Mouse (Mus musculus) induced T-regulatory cell, adult 2 months (primary cell): ENCODE data around the gene Pxn.
A peak's percentile ranks its signal among the peaks of the same experiment; 100 is the strongest.

Experiments used
- DNase-seq: peaks from one replicate; pipeline ENCODE4 v3.0.0-alpha.2; 2012; ENCODE audit warnings: low read depth

Gene Pxn

GRCm38 (mm10) chr5:115528128-115528527, 21.7 kb downstream of the Pxn start:
- no peak for DNase-seq

- no peak for DNase-seq
Observed at GRCm38 (mm10) chr5:115529364-115529741, 22.9 kb downstream of the Pxn start.

GRCm38 (mm10) chr5:115529742-115530446, 23.4 kb downstream of the Pxn start:
- DNase-seq: no peak

GRCm38 (mm10) chr5:115530447-115530809, 24.0 kb downstream of the Pxn start:
- DNase-seq: peak; percentile 47

GRCm38 (mm10) chr5:115531671-115532270, 25.3 kb downstream of the Pxn start:
- no peak for DNase-seq

GRCm38 (mm10) chr5:115534290-115534731, 27.8 kb downstream of the Pxn start:
- DNase-seq: peak; percentile 63

GRCm38 (mm10) chr5:115534856-115535255, 28.4 kb downstream of the Pxn start:
- DNase-seq: peak; percentile 72

DNA sequence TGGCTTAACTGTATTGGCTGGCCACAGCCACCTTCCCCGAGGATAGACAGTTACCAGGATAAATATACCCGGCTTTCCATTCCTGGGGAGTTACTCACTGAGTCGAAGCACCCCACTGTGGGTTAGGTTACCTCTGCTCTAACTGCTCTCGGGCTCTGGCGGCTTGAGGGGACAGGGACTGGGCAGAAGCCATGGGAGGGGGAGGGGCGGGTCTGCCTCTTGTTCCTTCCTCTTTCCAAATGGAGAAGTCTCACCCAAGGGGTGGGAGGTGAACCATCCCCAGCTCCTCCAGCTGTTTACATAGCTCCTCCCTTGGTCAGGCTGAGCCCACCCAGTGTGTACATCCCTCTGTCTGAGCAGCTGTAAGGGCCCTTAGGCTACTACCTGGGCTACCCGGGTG, 29.2 kb downstream of the Pxn start:
- no peak for DNase-seq

- no peak for DNase-seq
Observed at GRCm38 (mm10) chr5:115538017-115538692, 31.7 kb downstream of the Pxn start.

- peak; percentile 95 for DNase-seq
Observed at GRCm38 (mm10) chr5:115538693-115539043, 32.2 kb downstream of the Pxn start.

DNA sequence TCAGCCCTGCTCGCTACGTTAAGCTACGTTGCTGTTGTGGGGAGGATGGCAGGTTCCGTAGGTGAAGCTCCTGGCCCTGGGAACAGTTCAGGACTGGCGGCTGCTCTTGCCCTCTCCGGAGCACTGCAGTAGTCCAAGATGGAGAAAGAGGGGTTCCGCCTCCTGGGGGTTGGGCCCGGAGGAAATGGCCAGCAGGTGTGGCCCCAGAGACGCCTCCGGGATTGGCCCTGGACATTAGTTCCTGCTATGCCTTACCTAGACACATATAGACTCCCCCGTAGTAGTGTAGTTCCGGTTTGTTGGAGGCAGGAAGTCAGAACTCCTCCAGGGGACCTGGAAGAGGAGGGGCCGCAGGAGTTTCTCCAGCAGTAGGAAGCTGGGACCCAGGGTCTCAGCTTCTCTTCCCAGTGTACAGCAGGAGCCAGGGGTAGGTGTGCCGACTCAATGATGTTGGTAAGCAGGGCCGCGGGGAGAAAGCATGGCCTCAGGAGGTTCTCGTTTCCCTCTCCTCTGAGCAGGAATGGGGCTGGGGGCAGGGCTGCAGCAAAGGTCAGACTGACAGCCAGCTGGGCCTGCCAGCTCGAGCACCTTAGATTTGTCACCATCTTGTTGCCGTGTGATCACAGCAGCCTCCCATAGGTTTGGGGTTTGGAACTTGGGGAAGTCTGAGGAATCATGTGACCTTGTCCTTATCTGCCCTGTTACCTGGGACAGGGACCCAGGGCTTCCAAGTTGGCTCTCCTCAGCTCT, 36.3 kb downstream of the Pxn start:
- DNase-seq: peak; percentile 72

DNA sequence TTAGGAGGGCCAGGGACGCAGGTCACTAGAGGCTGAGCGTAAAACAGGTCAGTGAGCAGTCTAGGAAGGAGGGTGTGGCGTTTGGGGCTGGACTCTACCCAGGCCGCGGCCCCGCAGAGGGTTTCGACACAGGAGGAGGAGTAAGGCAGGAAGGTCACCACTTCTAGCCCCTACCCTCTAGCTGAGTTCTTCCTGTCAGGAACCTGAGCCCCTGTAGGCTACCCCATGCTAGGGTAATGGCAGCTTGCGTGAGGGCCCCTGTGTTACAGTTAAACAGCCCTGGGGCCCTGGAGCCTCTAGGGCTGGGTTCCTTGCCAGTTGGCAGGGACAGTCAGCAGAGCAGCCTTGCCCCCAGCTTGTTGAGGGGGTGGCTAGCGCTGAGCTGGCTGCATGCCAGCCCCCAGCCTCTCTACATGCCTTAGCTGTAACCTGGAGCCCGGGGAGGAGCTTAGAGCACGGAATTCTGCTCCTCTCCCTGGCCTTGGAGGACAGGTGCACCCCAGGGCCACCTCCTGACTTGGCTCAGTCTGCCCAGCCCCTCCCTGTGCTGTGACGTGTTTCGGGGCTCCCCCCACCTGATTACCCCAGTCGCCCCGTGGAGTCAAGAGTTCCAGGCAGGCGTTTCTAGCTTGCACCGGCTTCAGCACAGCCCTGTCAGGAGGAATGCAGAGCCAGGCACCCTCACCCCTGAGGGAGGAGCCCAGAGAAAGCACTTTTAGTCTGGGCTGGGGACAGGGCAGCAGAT, 37.2 kb downstream of the Pxn start:
- no peak for DNase-seq

DNA sequence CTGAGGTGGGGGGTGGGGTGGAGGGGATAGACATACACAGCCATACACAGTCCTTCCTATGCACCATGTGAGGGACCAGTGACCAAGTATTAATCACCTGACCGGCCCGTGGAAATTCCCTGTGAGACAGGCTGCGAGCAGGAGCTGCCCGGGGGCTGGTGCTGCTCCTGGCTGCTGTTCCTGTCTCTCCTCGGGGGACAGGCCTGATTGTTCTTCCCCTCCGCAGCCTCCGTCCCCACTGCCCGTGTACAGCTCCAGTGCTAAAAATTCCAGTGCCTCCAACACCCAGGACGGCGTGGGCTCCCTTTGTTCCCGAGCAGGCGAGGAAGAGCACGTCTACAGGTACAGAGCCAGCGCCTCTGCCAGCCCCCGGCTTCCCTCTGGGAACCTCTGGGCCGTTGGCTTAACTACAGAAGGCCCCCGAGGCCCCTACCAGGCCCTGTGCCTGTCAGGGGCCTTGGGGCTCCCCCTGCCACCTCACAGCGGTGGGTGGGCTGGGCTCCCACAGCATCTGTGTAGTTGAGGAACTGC, 38.2 kb downstream of the Pxn start:
- no peak for DNase-seq

GRCm38 (mm10) chr5:115545636-115546035, 39.2 kb downstream of the Pxn start:
- no peak for DNase-seq

DNA sequence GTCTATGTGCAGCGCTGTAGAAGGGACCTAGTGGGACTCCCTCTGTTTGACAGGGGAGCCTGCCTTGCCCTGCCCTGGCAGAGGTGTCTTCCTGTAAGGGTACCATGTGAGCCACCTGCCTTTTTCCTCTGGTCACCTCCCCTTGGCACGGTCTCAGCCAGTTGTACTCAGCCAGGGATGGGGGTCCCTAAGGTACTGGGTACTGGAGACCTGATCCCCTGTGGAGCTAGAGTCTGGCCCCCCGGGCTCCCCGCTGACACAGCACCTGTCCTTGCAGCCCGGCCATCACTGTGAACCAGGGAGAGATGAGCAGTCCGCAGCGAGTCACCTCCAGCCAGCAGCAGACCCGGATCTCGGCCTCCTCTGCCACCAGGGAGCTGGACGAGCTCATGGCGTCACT, 40.1 kb downstream of the Pxn start:
- no peak for DNase-seq

GRCm38 (mm10) chr5:115547014-115547413, 40.5 kb downstream of the Pxn start:
- no peak for DNase-seq

GRCm38 (mm10) chr5:115547421-115547820, 40.9 kb downstream of the Pxn start:
- DNase-seq: no peak

DNA sequence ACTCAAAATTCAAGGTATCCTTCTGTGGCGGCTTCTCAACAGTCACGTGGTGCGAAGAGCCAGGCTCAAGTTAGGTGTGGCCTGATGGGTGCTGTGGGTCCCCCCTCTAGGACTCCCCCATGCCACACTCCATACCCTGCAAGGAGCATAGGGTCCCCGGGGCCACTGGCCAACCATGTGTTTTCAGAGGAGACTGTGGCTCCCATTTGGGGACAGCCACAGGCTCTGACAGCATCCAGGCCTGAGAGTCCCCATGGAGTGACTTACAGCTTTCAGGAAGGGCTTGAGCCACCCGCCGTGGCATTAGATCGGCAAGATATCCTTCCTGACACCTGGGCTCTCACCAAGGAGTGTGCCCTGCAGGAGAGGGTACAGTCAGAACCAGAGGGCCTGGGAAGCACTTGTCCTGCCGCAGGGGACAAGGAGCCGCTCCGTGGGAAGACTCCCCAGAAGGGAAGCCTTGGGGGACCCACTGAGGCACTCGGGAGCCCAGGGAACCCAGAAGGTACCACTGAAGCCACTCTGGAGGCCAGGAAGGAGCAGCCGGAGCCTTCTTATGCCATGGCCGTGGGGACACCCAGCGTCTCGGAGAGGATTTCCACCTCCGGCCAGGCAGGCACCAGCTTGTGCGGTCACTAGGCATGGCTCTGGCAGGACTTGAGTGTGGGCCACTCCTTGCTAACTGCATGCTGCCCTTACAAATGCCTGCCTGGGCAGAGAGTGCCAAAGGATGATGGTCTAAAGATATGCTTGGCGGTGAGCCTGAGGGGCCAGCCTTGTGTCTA, 42.2 kb downstream of the Pxn start:
- DNase-seq: no peak

GRCm38 (mm10) chr5:115550482-115551005, 44.1 kb downstream of the Pxn start:
- DNase-seq: no peak

DNA sequence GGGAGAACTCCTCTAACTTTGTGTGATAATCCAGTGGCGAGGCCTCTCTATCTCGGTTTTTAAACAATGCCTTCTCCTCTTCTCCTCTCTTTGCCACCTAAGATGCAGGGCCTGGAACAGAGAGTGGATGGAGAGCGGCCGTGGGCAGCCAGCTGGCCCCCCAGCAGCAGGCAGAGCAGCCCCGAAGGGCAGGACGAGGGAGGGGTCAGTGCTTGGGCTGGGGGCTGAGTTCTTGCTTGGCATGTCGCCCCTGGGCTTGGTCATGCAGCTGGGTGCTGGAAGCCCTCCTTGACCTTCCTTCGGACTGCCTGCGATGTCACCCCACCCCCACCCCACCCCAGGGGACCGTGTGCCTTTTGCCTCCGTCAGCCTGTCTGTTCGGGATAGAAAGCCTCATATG, 44.9 kb downstream of the Pxn start:
- no peak for DNase-seq

DNA sequence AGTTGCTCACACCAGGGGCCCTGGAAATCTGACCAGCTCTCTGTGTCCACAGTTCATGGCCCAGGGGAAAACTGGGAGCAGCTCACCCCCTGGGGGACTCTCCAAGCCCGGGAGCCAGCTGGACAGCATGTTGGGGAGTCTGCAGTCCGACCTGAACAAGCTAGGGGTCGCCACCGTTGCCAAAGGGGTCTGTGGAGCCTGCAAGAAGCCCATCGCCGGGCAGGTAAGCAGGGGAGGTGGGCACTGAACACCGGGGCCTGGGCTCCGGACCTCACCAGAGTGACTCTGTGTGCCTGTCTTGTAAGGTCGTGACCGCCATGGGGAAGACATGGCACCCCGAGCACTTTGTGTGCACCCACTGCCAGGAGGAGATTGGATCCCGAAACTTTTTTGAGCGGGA, 45.3 kb downstream of the Pxn start:
- no peak for DNase-seq
